Mouse (Mus musculus) hindbrain, embryonic 15.5 days (tissue): ENCODE measurements at regions not wholly inside any gene's neighbourhood (a gene's known extent, or its start where the extent isn't known, plus 50 kb on each side); places are given as distances from the start of the nearest gene placed in this dataset.

Source experiments
- ATAC-seq: fragments of 200-750 bp; cut with Nextera tagmentation; 2 replicates; pipeline ENCODE4 v1.8.0; 2017; ENCODE audit warnings: low read depth, moderate number of reproducible peaks, moderate TSS enrichment; ENCODE audit not compliant: low FRiP score
- H3K27ac ChIP-seq: fragments of 300-500 bp; sonication (generic); replicated peaks from 2 replicates; pipeline ENCODE4 v1.5.1; 2015; ENCODE audit warnings: mild to moderate bottlenecking, inconsistent platforms
- H3K27me3 ChIP-seq: fragments of 300-500 bp; sonication (generic); 2 replicates; pipeline ENCODE4 v1.6.1; 2015; ENCODE audit warnings: control low read depth, inconsistent platforms
- H3K36me3 ChIP-seq: fragments of 300-500 bp; sonication (generic); 2 replicates; pipeline ENCODE4 v1.6.1; 2015; ENCODE audit warnings: control low read depth, inconsistent platforms
- H3K4me1 ChIP-seq: fragments of 300-500 bp; sonication (generic); replicated peaks from 2 replicates; pipeline ENCODE4 v1.6.1; 2015; ENCODE audit warnings: control low read depth, inconsistent platforms
- H3K4me2 ChIP-seq: fragments of 300-500 bp; sonication (generic); 2 replicates; pipeline ENCODE4 v1.6.1; 2015; ENCODE audit warnings: moderate library complexity, mild to moderate bottlenecking, inconsistent platforms
- H3K4me3 ChIP-seq: fragments of 300-500 bp; sonication (generic); 2 replicates; pipeline ENCODE4 v1.5.1; 2015; ENCODE audit warnings: mild to moderate bottlenecking, inconsistent platforms
- H3K9ac ChIP-seq: fragments of 300-500 bp; sonication (generic); 2 replicates; pipeline ENCODE4 v1.6.1; 2015; ENCODE audit warnings: inconsistent platforms
- H3K9me3 ChIP-seq: fragments of 300-500 bp; sonication (generic); 2 replicates; pipeline ENCODE4 v1.6.1; 2016; ENCODE audit warnings: control low read depth, inconsistent platforms
- WGBS: fragments of 180-500 bp; shearing (Covaris S2); methylation state at CpG from one replicate; pipeline ENCODE4 v1.1.7; 2015; 5-methylcytosine and 5-hydroxymethylcytosine counted together

- H3K27ac ChIP-seq, result no peak overlapping the region
- no peaks in the 10 kb centered on the region for H3K9me3 ChIP-seq
- H3K9ac ChIP-seq, result no peak overlapping the region
- no peak overlapping the region for H3K4me2 ChIP-seq
- WGBS, result 95% methylated on average over 13 of the region's 13 CpGs
- no peak overlapping the region for H3K4me3 ChIP-seq
- ATAC-seq, result no peak
- no peaks in the 10 kb centered on the region for H3K27me3 ChIP-seq
- H3K4me1 ChIP-seq, result no peaks in the 10 kb centered on the region
- no peaks in the 10 kb centered on the region for H3K36me3 ChIP-seq
Observed at GRCm38 (mm10) chr4:54282934-54283333, 457.1 kb downstream of the Tmem38b start.

GRCm38 (mm10) chr4:54313804-54314203 is 488.0 kb downstream of the Tmem38b start:
- Histone ChIP-seq H3K27ac (no peak overlapping the region), H3K4me2 (no peak overlapping the region), H3K4me3 (no peak overlapping the region), H3K27me3 (no peaks in the 10 kb centered on the region), H3K36me3 (no peaks in the 10 kb centered on the region), H3K4me1 (no peaks in the 10 kb centered on the region), H3K9me3 (no peaks in the 10 kb centered on the region), H3K9ac (no peak overlapping the region)
- 81% methylated on average over 1 of the region's 1 CpGs for WGBS
- no peak for ATAC-seq

DNA sequence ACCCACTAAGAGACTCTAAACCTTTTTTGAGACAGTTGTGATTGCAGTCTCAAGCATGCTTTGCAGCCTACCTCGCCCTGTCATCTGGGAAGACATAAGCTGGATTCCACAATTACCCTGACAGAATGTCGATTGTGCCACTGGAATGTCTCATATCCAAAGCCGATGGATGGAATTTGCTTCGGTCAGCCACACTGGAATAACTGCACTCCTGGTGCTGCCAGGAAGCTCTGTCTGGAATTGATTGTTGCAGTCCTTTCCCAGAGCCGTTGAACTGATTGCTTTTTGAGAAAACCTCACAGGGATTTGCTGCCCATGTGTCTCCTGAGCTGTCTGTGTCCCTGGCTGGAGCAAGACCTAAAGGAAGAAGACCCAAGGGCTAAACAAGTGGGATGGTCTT is 499.0 kb downstream of the Tmem38b start:
- no peak overlapping the region for H3K4me3 ChIP-seq
- H3K36me3 ChIP-seq, result no peaks in the 10 kb centered on the region
- H3K9ac ChIP-seq, result no peak overlapping the region
- H3K4me2 ChIP-seq, result no peak overlapping the region
- H3K27ac ChIP-seq, result no peak overlapping the region
- WGBS, result 64% methylated on average over 5 of the region's 5 CpGs
- no peaks in the 10 kb centered on the region for H3K27me3 ChIP-seq
- ATAC-seq, result no peak
- no peaks in the 10 kb centered on the region for H3K9me3 ChIP-seq
- no peaks in the 10 kb centered on the region; the same call in 1 of the 2 replicates for H3K4me1 ChIP-seq

DNA sequence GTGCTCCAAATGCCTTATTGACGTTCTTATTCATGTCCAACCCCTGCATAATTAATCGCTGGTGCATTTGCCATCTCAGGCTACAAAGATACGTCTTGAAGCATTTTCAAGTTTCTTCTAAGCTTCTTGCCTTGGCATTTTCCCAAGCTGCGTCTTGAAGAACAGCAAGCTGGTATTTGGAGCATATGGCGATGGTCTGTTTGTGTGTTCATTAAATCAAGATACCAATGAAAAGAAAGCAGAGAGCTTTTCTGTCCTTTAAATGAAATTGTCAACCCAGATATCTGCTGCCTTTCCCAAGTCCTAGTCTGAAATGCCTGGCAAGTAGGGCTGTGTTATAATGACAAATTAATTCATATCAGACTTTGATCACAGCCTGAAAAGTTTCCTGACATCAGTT is 502.4 kb downstream of the Tmem38b start:
- 54% methylated on average over 5 of the region's 5 CpGs for WGBS
- H3K4me2 ChIP-seq, result no peak overlapping the region
- ATAC-seq, result no peak

GRCm38 (mm10) chr4:54328711-54329427 is 503.0 kb downstream of the Tmem38b start:
- Histone ChIP-seq H3K4me3 (peak overlapping the region; percentile 17; the same call in 1 of the 2 replicates), H3K36me3 (no peaks in the 10 kb centered on the region), H3K9ac (0 out of 2 replicates have a peak overlapping the region, but pooled peaks have one; percentile 8), H3K4me1 (peaks cover 24% of the 10 kb centered on the region), H3K27ac (peak overlapping the region; percentile 14), H3K27me3 (no peaks in the 10 kb centered on the region), H3K9me3 (no peaks in the 10 kb centered on the region), H3K4me2 (peak overlapping the region; percentile 45)
- peak; percentile 63 for ATAC-seq
- WGBS, result 24% methylated on average over 17 of the region's 17 CpGs

More for the DNA sequence above, 502.4 kb downstream of the Tmem38b start:
- Histone ChIP-seq H3K27ac (no peak overlapping the region; the same call in 1 of the 2 replicates), H3K4me3 (no peak overlapping the region), H3K36me3 (no peaks in the 10 kb centered on the region), H3K27me3 (no peaks in the 10 kb centered on the region), H3K9ac (no peak overlapping the region), H3K9me3 (no peaks in the 10 kb centered on the region), H3K4me1 (peaks cover 21% of the 10 kb centered on the region)

DNA sequence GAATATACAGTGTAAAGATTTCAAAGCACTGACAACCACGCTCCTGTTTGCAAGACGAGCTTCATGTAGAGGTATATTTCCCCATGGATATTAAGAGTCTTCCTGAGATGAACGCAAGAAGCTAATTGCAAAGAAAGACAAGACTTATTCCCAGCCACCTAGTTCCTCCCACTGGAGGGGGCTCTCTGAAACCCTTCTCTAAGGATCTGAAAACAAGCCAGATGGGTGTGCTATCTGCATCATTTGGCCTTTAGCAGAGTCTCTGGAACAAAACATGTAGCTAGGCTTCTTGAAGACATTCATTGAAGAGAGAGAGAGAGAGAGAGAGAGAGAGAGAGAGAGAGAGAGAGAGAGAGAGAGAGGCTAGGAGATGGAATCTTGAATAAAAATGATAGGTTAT is 504.8 kb downstream of the Tmem38b start:
- Histone ChIP-seq H3K4me3 (no peak overlapping the region), H3K27me3 (no peaks in the 10 kb centered on the region), H3K27ac (no peak overlapping the region), H3K4me1 (peaks cover 24% of the 10 kb centered on the region), H3K4me2 (no peak overlapping the region), H3K36me3 (no peaks in the 10 kb centered on the region), H3K9me3 (no peaks in the 10 kb centered on the region), H3K9ac (no peak overlapping the region)
- 61% methylated on average over 3 of the region's 3 CpGs for WGBS
- ATAC-seq, result no peak

- H3K27me3 ChIP-seq, result no peaks in the 10 kb centered on the region
- no peak overlapping the region for H3K4me3 ChIP-seq
- WGBS, result 27% methylated on average over 12 of the region's 12 CpGs
- no peak overlapping the region for H3K9ac ChIP-seq
- peak overlapping the region; percentile 44; the same call in 1 of the 2 replicates for H3K27ac ChIP-seq
- peaks cover 24% of the 10 kb centered on the region for H3K4me1 ChIP-seq
- H3K4me2 ChIP-seq, result no peak overlapping the region
- H3K36me3 ChIP-seq, result no peaks in the 10 kb centered on the region
- no peaks in the 10 kb centered on the region for H3K9me3 ChIP-seq
- ATAC-seq, result peak; percentile 76
Observed at GRCm38 (mm10) chr4:54331588-54332211, 505.9 kb downstream of the Tmem38b start.

DNA sequence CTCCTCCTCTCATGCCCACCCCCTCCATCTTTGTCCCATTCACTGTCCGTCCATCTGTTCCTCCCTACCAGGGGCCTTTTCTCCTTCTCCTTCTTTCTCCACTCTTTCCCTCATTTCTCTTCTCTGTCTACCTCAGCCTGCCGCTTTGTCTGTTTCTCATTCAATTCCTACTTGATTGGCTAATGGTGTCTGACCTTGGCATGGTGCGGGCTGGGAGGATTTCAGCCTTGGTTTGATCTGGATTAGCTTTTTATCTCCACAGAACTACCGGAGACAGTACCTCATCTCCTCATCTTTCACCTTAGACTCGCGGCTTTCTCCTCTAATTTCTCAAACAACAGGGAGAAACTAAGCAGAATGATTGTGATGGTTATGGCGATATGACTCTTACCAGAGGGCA is 506.4 kb downstream of the Tmem38b start:
- WGBS, result 59% methylated on average over 7 of the region's 7 CpGs
- H3K4me3 ChIP-seq, result no peak overlapping the region
- H3K27ac ChIP-seq, result peak overlapping the region; percentile 44; the same call in 1 of the 2 replicates
- no peaks in the 10 kb centered on the region for H3K27me3 ChIP-seq
- no peak overlapping the region for H3K4me2 ChIP-seq
- no peaks in the 10 kb centered on the region for H3K36me3 ChIP-seq
- H3K4me1 ChIP-seq, result peaks cover 24% of the 10 kb centered on the region
- H3K9me3 ChIP-seq, result no peaks in the 10 kb centered on the region
- no peak for ATAC-seq
- no peak overlapping the region for H3K9ac ChIP-seq

DNA sequence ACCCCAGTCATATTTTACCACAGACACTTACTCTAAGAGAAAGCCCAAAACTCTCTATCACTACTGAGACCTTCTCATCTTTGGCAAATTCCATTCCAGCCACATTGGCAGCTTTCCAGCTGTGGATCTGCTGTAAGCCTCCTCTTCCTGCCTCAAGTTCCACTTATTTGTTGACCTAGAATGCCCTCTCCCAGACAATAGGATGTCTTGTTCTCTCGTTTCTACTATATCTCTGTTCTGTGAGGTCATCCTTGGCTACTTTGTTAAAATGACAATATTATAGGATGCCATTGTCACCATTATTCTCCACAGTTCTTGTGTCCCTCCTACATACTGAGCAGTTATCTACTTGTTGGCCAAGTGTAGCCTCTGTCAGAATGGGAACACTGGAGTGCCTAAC is 512.7 kb downstream of the Tmem38b start:
- no peak for ATAC-seq
- 39% methylated on average over 1 of the region's 1 CpGs for WGBS
- Histone ChIP-seq H3K27me3 (no peaks in the 10 kb centered on the region), H3K4me3 (no peak overlapping the region), H3K4me2 (no peak overlapping the region), H3K4me1 (peaks cover 2% of the 10 kb centered on the region), H3K36me3 (no peaks in the 10 kb centered on the region), H3K9me3 (no peaks in the 10 kb centered on the region), H3K27ac (no peak overlapping the region), H3K9ac (no peak overlapping the region)

GRCm38 (mm10) chr4:54340106-54340505 is 514.3 kb downstream of the Tmem38b start:
- H3K9me3 ChIP-seq, result no peaks in the 10 kb centered on the region
- WGBS, result 97% methylated on average over 1 of the region's 1 CpGs
- H3K27ac ChIP-seq, result no peak overlapping the region
- no peak overlapping the region for H3K4me3 ChIP-seq
- H3K27me3 ChIP-seq, result no peaks in the 10 kb centered on the region
- no peaks in the 10 kb centered on the region for H3K36me3 ChIP-seq
- H3K4me1 ChIP-seq, result no peaks in the 10 kb centered on the region
- H3K4me2 ChIP-seq, result no peak overlapping the region
- no peak for ATAC-seq
- H3K9ac ChIP-seq, result no peak overlapping the region

DNA sequence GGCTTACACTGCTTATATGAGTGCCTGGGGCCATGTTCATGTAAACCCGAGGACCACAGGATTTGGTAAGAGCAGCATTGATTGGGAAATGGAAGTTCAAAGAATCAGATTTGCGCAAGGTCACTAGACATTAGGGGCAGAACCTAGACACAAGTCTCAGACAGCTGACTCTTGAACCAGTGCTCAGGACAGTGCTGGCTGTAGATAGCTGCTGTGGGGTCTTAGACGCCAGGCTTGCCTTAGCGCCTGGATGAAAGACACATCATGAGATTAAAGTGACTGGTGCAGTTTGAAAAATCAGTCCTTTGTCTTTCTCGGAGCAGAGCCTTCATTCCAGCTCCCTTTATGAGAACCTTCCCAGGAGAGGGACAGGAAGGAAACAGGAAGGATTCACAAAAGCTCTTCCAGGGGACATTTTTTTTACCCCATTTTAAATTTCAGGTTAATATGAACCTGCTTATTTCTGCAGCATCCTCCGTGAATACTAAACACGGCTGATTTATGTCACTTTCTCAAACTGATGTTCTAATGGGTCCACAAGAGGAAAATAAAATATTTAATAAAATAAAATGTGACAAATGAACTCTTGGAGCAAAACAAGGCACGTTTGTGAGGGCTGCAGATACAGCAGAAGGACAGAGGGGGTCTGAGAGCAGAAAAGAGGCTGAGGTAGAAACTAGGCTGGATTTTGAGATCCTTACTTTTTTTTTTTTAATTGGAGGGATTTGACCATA is 528.0 kb downstream of the Tmem38b start:
- H3K4me1 ChIP-seq, result peaks cover 10% of the 10 kb centered on the region; the same call in 1 of the 2 replicates
- no peak overlapping the region for H3K4me2 ChIP-seq
- H3K27ac ChIP-seq, result no peak overlapping the region
- H3K27me3 ChIP-seq, result no peaks in the 10 kb centered on the region
- no peak overlapping the region for H3K9ac ChIP-seq
- ATAC-seq, result no peak
- H3K9me3 ChIP-seq, result no peaks in the 10 kb centered on the region
- no peaks in the 10 kb centered on the region for H3K36me3 ChIP-seq
- WGBS, result 49% methylated on average over 8 of the region's 8 CpGs
- no peak overlapping the region for H3K4me3 ChIP-seq

GRCm38 (mm10) chr4:54354391-54354726 is 528.5 kb downstream of the Tmem38b start:
- 7% methylated on average over 4 of the region's 4 CpGs for WGBS
- Histone ChIP-seq H3K4me2 (no peak overlapping the region), H3K27me3 (no peaks in the 10 kb centered on the region), H3K9ac (no peak overlapping the region), H3K4me3 (no peak overlapping the region), H3K9me3 (no peaks in the 10 kb centered on the region), H3K4me1 (peaks cover 10% of the 10 kb centered on the region; the same call in 1 of the 2 replicates), H3K36me3 (no peaks in the 10 kb centered on the region), H3K27ac (no peak overlapping the region)
- peak; percentile 69; the same call in 1 of the 2 replicates for ATAC-seq
